In the genomic region with DNA sequence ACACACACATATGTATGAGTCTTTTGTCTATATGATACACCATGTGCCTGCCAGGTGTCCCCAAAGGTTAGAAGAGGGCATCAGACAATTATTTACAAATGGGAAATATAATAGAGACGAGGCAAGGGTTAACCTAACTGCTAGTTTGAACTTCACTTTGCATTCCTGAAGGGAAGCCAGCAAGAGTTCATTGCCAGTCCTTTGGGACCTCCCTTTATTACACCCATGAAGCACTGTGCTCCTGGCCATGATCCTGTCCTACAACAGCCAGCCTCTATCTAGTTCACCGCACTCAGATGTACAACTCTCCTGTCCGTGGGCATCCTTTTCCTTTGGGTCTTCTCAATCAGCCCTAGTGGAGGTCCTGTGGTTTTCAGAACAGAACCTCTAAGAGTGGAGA, we compare ENCODE assay signal across 34 mouse cellular contexts. TPM values are rescaled to one million over a fixed set of nuclear protein-coding genes. Genes with fewer than 3 reads are reported as not detected.
DNase-seq lines count a peak whose midpoint lies in the region; TF ChIP-seq lines count a peak whose summit lies in the region.
"Had no signal": no experiment of that assay in that cellular context is flagged by ENCODE, and none has a peak within 500 bp of the region (broad histone marks: within the 10 kb centered on the region; RNA-seq: fewer than 3 reads in every experiment).

No protein-coding gene starts in this region.

- no peaks in the 10 kb centered on the region for H3K27me3 ChIP-seq in testis, adult 2 months (ENCODE audit: control insufficient read depth, insufficient read depth, low read length)
- H3K27me3 ChIP-seq: CH12.LX; forebrain, embryonic 13.5 days; heart, embryonic 12.5 days; hindbrain, embryonic 13.5 days had no signal

- H3K36me3 ChIP-seq in testis, adult 2 months (ENCODE audit: control insufficient read depth, insufficient read depth, low read length) = no peaks in the 10 kb centered on the region
- H3K36me3 ChIP-seq: heart, embryonic 12.5 days; hindbrain, embryonic 13.5 days; liver, embryonic 15.5 days had no signal

- H3K27ac ChIP-seq in testis, adult 2 months (ENCODE audit: control insufficient read depth, insufficient read depth, low read depth, low read length) = 0 out of 2 replicates have a peak overlapping the region, but pooled peaks have one; percentile 4
- H3K27ac ChIP-seq: forebrain, embryonic 13.5 days; hindbrain, embryonic 13.5 days; layer of hippocampus, adult 2 months; liver, embryonic 15.5 days had no signal

- TF ChIP-seq POLR2A in testis, adult 2 months (IDR thresholded peaks at IDR 0.05; ENCODE audit: control insufficient read depth, low read depth, low read length) = no peak

- TF ChIP-seq CTCF in testis, adult 2 months (IDR thresholded peaks at IDR 0.05; ENCODE audit: control insufficient read depth, insufficient read depth, insufficient replicate concordance, low read depth, low read length) = no peak

- no peak overlapping the region for H3K4me3 ChIP-seq in testis, adult 2 months (ENCODE audit: control insufficient read depth, low read depth, low read length)
- H3K4me3 ChIP-seq: forebrain, embryonic 13.5 days; heart, embryonic 12.5 days; hindbrain, embryonic 13.5 days; layer of hippocampus, adult 2 months; liver, embryonic 15.5 days had no signal

- no peaks in the 10 kb centered on the region for H3K4me1 ChIP-seq in testis, adult 2 months (ENCODE audit: control insufficient read depth, insufficient read depth, low read length)
- H3K4me1 ChIP-seq: forebrain, embryonic 13.5 days; heart, embryonic 12.5 days; hindbrain, embryonic 13.5 days; liver, embryonic 15.5 days had no signal

- peak; percentile 18 for DNase-seq in adrenal gland, postnatal 10 days
- no peak for DNase-seq in adrenal gland, adult 18-20 months (ENCODE audit: low spot score in 2 of 2)
- peak; percentile 7 for DNase-seq in kidney, adult 9 months
- DNase-seq in kidney, postnatal 36 days = no peak
- DNase-seq in testis, postnatal 14 days (ENCODE audit: low spot score) = no peak
- no peak for DNase-seq in layer of hippocampus, postnatal 14 days (ENCODE audit: low spot score in 2 of 2)
- DNase-seq: cerebellum, adult 2 months; cerebellum, postnatal 14 days; gastrocnemius, postnatal 14 days; heart, adult 18-20 months; heart, postnatal 4 days; kidney, postnatal 25 days; left cerebral cortex, postnatal 4 days; lung, embryonic 14.5 days; lung, postnatal 36 days had no signal

RNA-seq across cellular contexts. Expression of gene Gm43552, which starts 20.9 kb away (rescaled TPM):
- total RNA-seq in adrenal gland, postnatal 10 days (2021) = not detected
- total RNA-seq in adrenal gland, adult 18-20 months (2021) = 1 to 10 TPM in 1 of 2 experiments, not detected in 1; 1.2 TPM
- polyA plus RNA-seq in testis, adult 2 months (2012; rRNA removed) = not detected in 2 replicates
- total RNA-seq in layer of hippocampus, postnatal 14 days (2021) = not detected
- total RNA-seq: CH12.LX; ES-E14; left cerebral cortex, postnatal 4 days; liver, adult 2 months; megakaryocyte, adult 5-6 weeks; neutrophil, adult 5-6 weeks had no signal
- polyA plus RNA-seq: C2C12; cerebellum, adult 2 months; cortical plate, adult 2 months; forebrain, embryonic 13.5 days; heart, embryonic 12.5 days; heart, postnatal 0 days; intestine, embryonic 16.5 days; kidney, embryonic 14.5 days; liver, embryonic 15.5 days; lung, embryonic 14.5 days; midbrain, embryonic 11.5 days; midbrain, embryonic 16.5 days; neural tube, embryonic 11.5 days had no signal

RNA-seq across cellular contexts. Expression of gene Smim14, which starts 23.5 kb away (rescaled TPM):
- 100 to 1,000 TPM; 115 to 117 TPM for total RNA-seq in adrenal gland, postnatal 10 days (2021)
- total RNA-seq in adrenal gland, adult 18-20 months (2021) = 100 to 1,000 TPM; 166 to 180 TPM
- polyA plus RNA-seq in testis, adult 2 months (2012; rRNA removed) = 130 and 131 TPM in 2 replicates
- total RNA-seq in layer of hippocampus, postnatal 14 days (2021) = 100 to 1,000 TPM; 150 to 155 TPM

RNA-seq across cellular contexts. Expression of gene Ube2k, which starts 23.5 kb away (rescaled TPM):
- 10 to 100 TPM; 91.1 to 92.7 TPM for total RNA-seq in adrenal gland, postnatal 10 days (2021)
- total RNA-seq in adrenal gland, adult 18-20 months (2021) = 100 to 1,000 TPM in 1 of 2 experiments, 10 to 100 TPM in 1; 92.4 to 105 TPM
- polyA plus RNA-seq in testis, adult 2 months (2012; rRNA removed) = 138 and 149 TPM in 2 replicates
- 100 to 1,000 TPM; 130 to 137 TPM for total RNA-seq in layer of hippocampus, postnatal 14 days (2021)

Comparison
In these comparisons a context has a peak if more than half of its experiments do, and no peak if none do; other contexts are left out.
1. DNase-seq: peak in adrenal gland, postnatal 10 days (single experiment) and kidney, adult 9 months (single experiment); none in adrenal gland, adult 18-20 months (0 of 2), kidney, postnatal 36 days (0 of 2), testis, postnatal 14 days (single experiment) and layer of hippocampus, postnatal 14 days (0 of 2).